21 mouse cellular contexts compared by ENCODE assay signal in genomic region chr2:135641002-135641401, GRCm38 (mm10). TPM values are rescaled to one million over a fixed set of nuclear protein-coding genes. Genes with fewer than 3 reads are reported as not detected.
DNase-seq lines count a peak whose midpoint lies in the region; TF ChIP-seq lines count a peak whose summit lies in the region.
"Had no signal": no experiment of that assay in that cellular context is flagged by ENCODE, and none has a peak within 500 bp of the region (broad histone marks: within the 10 kb centered on the region; RNA-seq: fewer than 3 reads in every experiment).

No protein-coding gene starts in this region.

- 63% methylated on average over 1 of the region's 1 CpGs for WGBS in cerebellum, adult 2 months

- H3K79me2 ChIP-seq in myocyte (ENCODE audit: control insufficient read depth, insufficient read depth) = no peaks in the 10 kb centered on the region

- no peak for DNase-seq in cerebellum, adult 2 months
- DNase-seq in cerebellum, postnatal 25 days = no peak
- DNase-seq in urinary bladder, postnatal 14 days (ENCODE audit: low spot score) = peak; percentile 16
- no peak for DNase-seq in urinary bladder, postnatal 10 days (ENCODE audit: low spot score)
- no peak for DNase-seq in kidney, adult 9 months
- no peak for DNase-seq in adrenal gland, postnatal 25 days
- DNase-seq: adrenal gland, adult 2 months; adrenal gland, postnatal 14 days; embryo, embryonic 11 days; forebrain, postnatal 0 days; gastrocnemius, postnatal 10 days; gastrocnemius, postnatal 36 days; heart, postnatal 4 days had no signal

- peak overlapping the region; percentile 56 for H3K4me2 ChIP-seq in myocyte (ENCODE audit: low read depth)
- H3K4me2 ChIP-seq: embryonic facial prominence, embryonic 13.5 days; heart, embryonic 12.5 days; heart, embryonic 15.5 days; hindbrain, embryonic 14.5 days had no signal

- no peak overlapping the region for H3ac ChIP-seq in myocyte (ENCODE audit: control insufficient read depth, insufficient read length)

- no peaks in the 10 kb centered on the region for H3K27me3 ChIP-seq in cerebellum, adult 2 months (ENCODE audit: control insufficient read depth, insufficient read depth, low read length)
- H3K27me3 ChIP-seq in myocyte (ENCODE audit: control insufficient read depth, insufficient read depth, insufficient read length) = no peaks in the 10 kb centered on the region
- H3K27me3 ChIP-seq: embryonic facial prominence, embryonic 13.5 days; heart, embryonic 12.5 days; heart, embryonic 15.5 days; Patski had no signal

- H3K27ac ChIP-seq in cerebellum, adult 2 months (ENCODE audit: insufficient read depth, low read length) = peak overlapping the region; percentile 75; the same call in 1 of the 2 replicates
- H3K27ac ChIP-seq: embryonic facial prominence, embryonic 10.5 days; embryonic facial prominence, embryonic 13.5 days; heart, embryonic 15.5 days; hindbrain, embryonic 14.5 days; hindbrain, postnatal 0 days had no signal

- TF ChIP-seq POLR2A in cerebellum, adult 2 months (IDR thresholded peaks at IDR 0.05; ENCODE audit: borderline replicate concordance, insufficient read depth, low read length) = no peak
- TF ChIP-seq POLR2A in myocyte (IDR thresholded peaks at IDR 0.05; ENCODE audit: insufficient read length, low read depth) = no peak

- no peaks in the 10 kb centered on the region for H3K36me3 ChIP-seq in myocyte (ENCODE audit: control insufficient read depth, insufficient read depth)
- H3K36me3 ChIP-seq: embryonic facial prominence, embryonic 10.5 days; embryonic facial prominence, embryonic 13.5 days; heart, embryonic 12.5 days; heart, embryonic 15.5 days had no signal

- peaks cover 8% of the 10 kb centered on the region for H3K4me1 ChIP-seq in cerebellum, adult 2 months (ENCODE audit: control insufficient read depth, insufficient read depth, low read length)
- H3K4me1 ChIP-seq: embryonic facial prominence, embryonic 10.5 days; embryonic facial prominence, embryonic 13.5 days; heart, embryonic 12.5 days; heart, embryonic 15.5 days had no signal

- TF ChIP-seq CTCF in cerebellum, adult 2 months (IDR thresholded peaks at IDR 0.05; ENCODE audit: borderline replicate concordance, insufficient read depth, low read depth, low read length) = no peak

- no peak overlapping the region for H3K4me3 ChIP-seq in cerebellum, adult 2 months (replicated peaks; ENCODE audit: insufficient read depth, low read depth, low read length)
- H3K4me3 ChIP-seq in myocyte = no peak overlapping the region
- H3K4me3 ChIP-seq: embryonic facial prominence, embryonic 10.5 days; embryonic facial prominence, embryonic 13.5 days; heart, embryonic 12.5 days; heart, embryonic 15.5 days had no signal

TF ChIP-seq in myocyte, 11 proteins besides CTCF, POLR2A, EP300 and RAD21:
- TF ChIP-seq MYOD1 (IDR thresholded peaks at IDR 0.05; ENCODE audit: control insufficient read depth in 1 of 3, insufficient read length in 2 of 3, low read depth in 2 of 3) (no peak), E2F4 (IDR thresholded peaks at IDR 0.05; ENCODE audit: insufficient read depth) (no peak), REST (IDR thresholded peaks at IDR 0.05; ENCODE audit: insufficient read depth, insufficient read length) (no peak)

RNA-seq across cellular contexts. Expression of gene Plcb4, which starts 17.8 kb away (rescaled TPM):
- 166 and 191 TPM in 2 replicates for polyA plus RNA-seq in cerebellum, adult 2 months (2012; rRNA removed)
- 5.3 TPM for polyA plus RNA-seq in myocyte (2012; fragmentation: generic; extraction: Trizol)
- 44.4 and 58.5 TPM in 2 replicates for total RNA-seq in adrenal gland, postnatal 25 days (2021)

Comparison
In these comparisons a context has a peak if more than half of its experiments do, and no peak if none do; other contexts are left out.
1. RNA of gene Plcb4, which starts 17.8 kb away (polyA plus RNA-seq): 166 to 191 TPM in cerebellum, adult 2 months; 5.3 TPM in myocyte (single experiment); every median in the first group is over 10 times any median in the second.